Mouse (Mus musculus): Measurements from ENCODE around the gene Zfp810. TPM values are rescaled to one million over a fixed set of nuclear protein-coding genes. Genes with fewer than 3 reads are reported as not detected.
A peak's percentile ranks its signal among the peaks of the same experiment; 100 is the strongest.
"Not testable (repeated sequence)": the region's sequence is repeated elsewhere in the genome, so short reads cannot be mapped to it uniquely, and the experiment has no call there.

Zfp810 gene
- polyA plus RNA-seq, 1 experiment from 2014 or later, result 29.0 TPM

- Histone ChIP-seq H3K4me1 (replicated peaks) (no peaks in the 10 kb centered on the region), H3K36me3 (no peaks in the 10 kb centered on the region), H3K4me3 (no peak overlapping the region), H3K27me3 (ENCODE audit: insufficient read depth, poor library complexity, severe bottlenecking) (no peaks in the 10 kb centered on the region), H3K27ac (no peak overlapping the region), H3K9me3 (peaks cover 24% of the 10 kb centered on the region)
- 86% methylated on average over 3 of the region's 3 CpGs for WGBS
- DNase-seq (ENCODE audit: low spot score), result no peak
Measured at GRCm38 (mm10) chr9:22314066-22314465, 6.6 kb upstream of the Zfp810 start.

- H3K4me3 ChIP-seq, result no peak overlapping the region
- DNase-seq (ENCODE audit: low spot score), result no peak
- no peak overlapping the region for H3K27ac ChIP-seq
- H3K36me3 ChIP-seq, result no peaks in the 10 kb centered on the region
- no peaks in the 10 kb centered on the region for H3K4me1 ChIP-seq (replicated peaks)
- 90% methylated on average over 5 of the region's 5 CpGs for WGBS
- H3K27me3 ChIP-seq (ENCODE audit: insufficient read depth, poor library complexity, severe bottlenecking), result no peaks in the 10 kb centered on the region
- peaks cover 21% of the 10 kb centered on the region for H3K9me3 ChIP-seq
Measured at GRCm38 (mm10) chr9:22313218-22313617, 5.8 kb upstream of the Zfp810 start.

GRCm38 (mm10) chr9:22309651-22310050 lies 2.2 kb upstream of the Zfp810 start:
- WGBS, result 91% methylated on average over 5 of the region's 5 CpGs
- DNase-seq (ENCODE audit: low spot score), result no peak
- peaks cover 15% of the 10 kb centered on the region for H3K4me1 ChIP-seq (replicated peaks)

GRCm38 (mm10) chr9:22307920-22308262 lies 443 bp upstream of the Zfp810 start:
- peaks cover 30% of the 10 kb centered on the region for H3K36me3 ChIP-seq
- peak overlapping the region; percentile 100 for H3K27ac ChIP-seq

More at GRCm38 (mm10) chr9:22309651-22310050, 2.2 kb upstream of the Zfp810 start:
- Histone ChIP-seq H3K9me3 (peaks cover 8% of the 10 kb centered on the region), H3K4me3 (no peak overlapping the region), H3K27ac (no peak overlapping the region), H3K27me3 (ENCODE audit: insufficient read depth, poor library complexity, severe bottlenecking) (no peaks in the 10 kb centered on the region), H3K36me3 (peaks cover 13% of the 10 kb centered on the region)

GRCm38 (mm10) chr9:22306726-22307125 lies 722 bp downstream of the Zfp810 start:
- Histone ChIP-seq H3K27me3 (ENCODE audit: insufficient read depth, poor library complexity, severe bottlenecking) (no peaks in the 10 kb centered on the region), H3K4me1 (replicated peaks) (peaks cover 15% of the 10 kb centered on the region), H3K9me3 (peaks cover 21% of the 10 kb centered on the region), H3K36me3 (peaks cover 42% of the 10 kb centered on the region), H3K27ac (peak overlapping the region; percentile 100), H3K4me3 (peak overlapping the region; percentile 98)
- WGBS, result 20% methylated on average over 6 of the region's 6 CpGs
- DNase-seq (ENCODE audit: low spot score), result peak; percentile 34

More at GRCm38 (mm10) chr9:22307920-22308262, 443 bp upstream of the Zfp810 start:
- H3K27me3 ChIP-seq (ENCODE audit: insufficient read depth, poor library complexity, severe bottlenecking); DNase-seq (ENCODE audit: low spot score): not testable (repeated sequence)
- peaks cover 15% of the 10 kb centered on the region for H3K4me1 ChIP-seq (replicated peaks)
- H3K4me3 ChIP-seq, result peak overlapping the region; percentile 98
- H3K9me3 ChIP-seq, result peaks cover 21% of the 10 kb centered on the region
- WGBS, result 14% methylated on average over 9 of the region's 9 CpGs

- no peak overlapping the region for H3K4me3 ChIP-seq
- 100% methylated on average over 1 of the region's 1 CpGs for WGBS
- peaks cover 87% of the 10 kb centered on the region for H3K36me3 ChIP-seq
- H3K4me1 ChIP-seq (replicated peaks), result peaks cover 14% of the 10 kb centered on the region
- no peak for DNase-seq (ENCODE audit: low spot score)
- peaks cover 14% of the 10 kb centered on the region for H3K9me3 ChIP-seq
- no peaks in the 10 kb centered on the region for H3K27me3 ChIP-seq (ENCODE audit: insufficient read depth, poor library complexity, severe bottlenecking)
- H3K27ac ChIP-seq, result no peak overlapping the region
Measured at GRCm38 (mm10) chr9:22302199-22302598, 5.2 kb downstream of the Zfp810 start.

GRCm38 (mm10) chr9:22278733-22279132 lies 28.7 kb downstream of the Zfp810 start:
- H3K36me3 ChIP-seq, result peaks cover 97% of the 10 kb centered on the region
- 99% methylated on average over 4 of the region's 4 CpGs for WGBS
- no peak overlapping the region for H3K27ac ChIP-seq
- no peak for DNase-seq (ENCODE audit: low spot score)
- no peaks in the 10 kb centered on the region for H3K4me1 ChIP-seq (replicated peaks)
- peaks cover 92% of the 10 kb centered on the region for H3K9me3 ChIP-seq
- no peak overlapping the region for H3K4me3 ChIP-seq
- no peaks in the 10 kb centered on the region for H3K27me3 ChIP-seq (ENCODE audit: insufficient read depth, poor library complexity, severe bottlenecking)

- Histone ChIP-seq H3K4me3 (no peak overlapping the region), H3K4me1 (replicated peaks) (no peaks in the 10 kb centered on the region), H3K27ac (no peak overlapping the region), H3K9me3 (peaks cover 35% of the 10 kb centered on the region), H3K36me3 (peaks cover 10% of the 10 kb centered on the region), H3K27me3 (ENCODE audit: insufficient read depth, poor library complexity, severe bottlenecking) (no peaks in the 10 kb centered on the region)
- no peak for DNase-seq (ENCODE audit: low spot score)
- WGBS, result 94% methylated on average over 1 of the region's 1 CpGs
Measured at GRCm38 (mm10) chr9:22268886-22269285, 38.6 kb downstream of the Zfp810 start.

GRCm38 (mm10) chr9:22262611-22263010 lies 44.8 kb downstream of the Zfp810 start:
- Histone ChIP-seq H3K4me1 (replicated peaks) (0 out of 2 replicates have a peak, but pooled peaks cover 8% of the 10 kb centered on the region), H3K36me3 (peaks cover 6% of the 10 kb centered on the region), H3K4me3 (no peak overlapping the region), H3K27me3 (ENCODE audit: insufficient read depth, poor library complexity, severe bottlenecking) (no peaks in the 10 kb centered on the region), H3K9me3 (peaks cover 10% of the 10 kb centered on the region), H3K27ac (no peak overlapping the region)
- DNase-seq (ENCODE audit: low spot score), result no peak
- WGBS, result 89% methylated on average over 10 of the region's 10 CpGs

GRCm38 (mm10) chr9:22261594-22261993 lies 45.9 kb downstream of the Zfp810 start:
- H3K36me3 ChIP-seq, result peaks cover 16% of the 10 kb centered on the region
- H3K27ac ChIP-seq, result no peak overlapping the region
- no peak for DNase-seq (ENCODE audit: low spot score)
- H3K4me3 ChIP-seq, result no peak overlapping the region
- 0 out of 2 replicates have a peak, but pooled peaks cover 4% of the 10 kb centered on the region for H3K9me3 ChIP-seq
- 91% methylated on average over 1 of the region's 1 CpGs for WGBS
- 0 out of 2 replicates have a peak, but pooled peaks cover 8% of the 10 kb centered on the region for H3K4me1 ChIP-seq (replicated peaks)
- no peaks in the 10 kb centered on the region for H3K27me3 ChIP-seq (ENCODE audit: insufficient read depth, poor library complexity, severe bottlenecking)

- no peak overlapping the region for H3K27ac ChIP-seq
Measured at GRCm38 (mm10) chr9:22260092-22260422, 47.4 kb downstream of the Zfp810 start.

GRCm38 (mm10) chr9:22259184-22260091 lies 48.0 kb downstream of the Zfp810 start, which contains the start of gene Zfp599:
Gene Zfp599, minus strand, starts transcription at chr9:22259895.
- Histone ChIP-seq H3K4me1 (replicated peaks) (0 out of 2 replicates have a peak, but pooled peaks cover 8% of the 10 kb centered on the region), H3K4me3 (peak within 1 kb of the TSS; percentile 73), H3K9me3 (peaks cover 14% of the 10 kb centered on the region), H3K27me3 (ENCODE audit: insufficient read depth, poor library complexity, severe bottlenecking) (no peaks in the 10 kb centered on the region), H3K27ac (peak within 1 kb of the TSS; percentile 92), H3K36me3 (peaks cover 38% of the 10 kb centered on the region)
- 2% methylated on average over 35 of the region's 35 CpGs for WGBS
- DNase-seq (ENCODE audit: low spot score), result peak; percentile 68

More at GRCm38 (mm10) chr9:22260092-22260422, 47.4 kb downstream of the Zfp810 start:
- DNase-seq (ENCODE audit: low spot score), result no peak
- Histone ChIP-seq H3K9me3 (peaks cover 12% of the 10 kb centered on the region), H3K27me3 (ENCODE audit: insufficient read depth, poor library complexity, severe bottlenecking) (no peaks in the 10 kb centered on the region), H3K4me1 (replicated peaks) (0 out of 2 replicates have a peak, but pooled peaks cover 8% of the 10 kb centered on the region), H3K4me3 (peak overlapping the region; percentile 73), H3K36me3 (peaks cover 32% of the 10 kb centered on the region)
- WGBS, result 29% methylated on average over 3 of the region's 3 CpGs

GRCm38 (mm10) chr9:22258784-22259183 lies 48.7 kb downstream of the Zfp810 start:
- 86% methylated on average over 8 of the region's 8 CpGs for WGBS
- no peaks in the 10 kb centered on the region for H3K27me3 ChIP-seq (ENCODE audit: insufficient read depth, poor library complexity, severe bottlenecking)
- H3K4me3 ChIP-seq, result peak overlapping the region; percentile 73
- peaks cover 44% of the 10 kb centered on the region for H3K36me3 ChIP-seq
- DNase-seq (ENCODE audit: low spot score), result no peak
- H3K9me3 ChIP-seq, result peaks cover 19% of the 10 kb centered on the region
- no peak overlapping the region; the same call in 1 of the 2 replicates for H3K27ac ChIP-seq
- 0 out of 2 replicates have a peak, but pooled peaks cover 8% of the 10 kb centered on the region for H3K4me1 ChIP-seq (replicated peaks)
